Mouse (Mus musculus) right cerebral cortex, postnatal 25 days (tissue): ENCODE measurements at regions not wholly inside any gene's neighbourhood (a gene's known extent, or its start where the extent isn't known, plus 50 kb on each side); places are given as distances from the start of the nearest gene placed in this dataset.
A peak's percentile ranks its signal among the peaks of the same experiment; 100 is the strongest.

Source experiments
- DNase-seq: peaks from one replicate; pipeline ENCODE4 v3.0.0; 2022

GRCm38 (mm10) chr16:95196622-95197021 is 60.7 kb upstream of the Kcnj15 start:
- DNase-seq = peak; percentile 67

GRCm38 (mm10) chr16:95198795-95199563 is 58.4 kb upstream of the Kcnj15 start:
- DNase-seq = no peak

GRCm38 (mm10) chr16:95202126-95202883 is 55.1 kb upstream of the Kcnj15 start:
- no peak for DNase-seq

- DNase-seq = no peak
Observed at GRCm38 (mm10) chr16:95203026-95203425, 54.3 kb upstream of the Kcnj15 start.

- no peak for DNase-seq
Observed at GRCm38 (mm10) chr16:95203790-95204189, 53.6 kb upstream of the Kcnj15 start.

GRCm38 (mm10) chr16:95204507-95204906 is 52.9 kb upstream of the Kcnj15 start:
- no peak for DNase-seq

GRCm38 (mm10) chr16:95206445-95206844 is 50.9 kb upstream of the Kcnj15 start:
- DNase-seq = no peak

- no peak for DNase-seq
Observed at GRCm38 (mm10) chr16:95207547-95207946, 49.8 kb upstream of the Kcnj15 start.
